Mouse (Mus musculus) forebrain, embryonic 13.5 days (tissue): ENCODE results near the gene Gins2. TPM values are rescaled to one million over a fixed set of nuclear protein-coding genes. Genes with fewer than 3 reads are reported as not detected.

ENCODE experiments used
- ATAC-seq: fragments of 200-750 bp; cut with Nextera tagmentation; 2 replicates; pipeline ENCODE4 v1.8.0; 2017
- H3K27ac ChIP-seq: fragments of 300-500 bp; sonication (generic); 2 replicates; pipeline ENCODE4 v1.5.1; 2015; ENCODE audit warnings: inconsistent platforms, mild to moderate bottlenecking, moderate library complexity
- H3K27me3 ChIP-seq: fragments of 300-500 bp; sonication (generic); 2 replicates; pipeline ENCODE4 v1.6.1; 2015; ENCODE audit warnings: mild to moderate bottlenecking, inconsistent platforms
- H3K36me3 ChIP-seq: fragments of 300-500 bp; sonication (generic); 2 replicates; pipeline ENCODE4 v1.6.1; 2015; ENCODE audit warnings: mild to moderate bottlenecking, inconsistent platforms; ENCODE audit not compliant: poor library complexity, severe bottlenecking
- H3K4me1 ChIP-seq: fragments of 300-500 bp; sonication (generic); 2 replicates; pipeline ENCODE4 v1.6.1; 2015; ENCODE audit warnings: inconsistent platforms
- H3K4me2 ChIP-seq: fragments of 300-500 bp; sonication (generic); 2 replicates; pipeline ENCODE4 v1.6.1; 2015; ENCODE audit warnings: inconsistent platforms, mild to moderate bottlenecking, moderate library complexity
- H3K4me3 ChIP-seq: fragments of 300-500 bp; sonication (generic); 2 replicates; pipeline ENCODE4 v1.5.1; 2015; ENCODE audit warnings: mild to moderate bottlenecking, inconsistent platforms
- H3K9ac ChIP-seq: fragments of 300-500 bp; sonication (generic); 2 replicates; pipeline ENCODE4 v1.6.1; 2015; ENCODE audit warnings: mild to moderate bottlenecking, inconsistent platforms
- H3K9me3 ChIP-seq: fragments of 300-500 bp; sonication (generic); replicated peaks from 2 replicates; pipeline ENCODE4 v1.6.1; 2016; ENCODE audit warnings: inconsistent platforms
- WGBS: fragments of 180-500 bp; shearing (Covaris S2); methylation state at CpG from one replicate; pipeline ENCODE4 v1.1.7; 2015; 5-methylcytosine and 5-hydroxymethylcytosine counted together
- polyA plus RNA-seq: library from polyadenylated mRNA; unstranded; fragments of >200 nt; fragmentation: Nextera tagmentation; extraction: Ambion mirVana; gene quantifications from 2 replicates; pipeline ENCODE4 v1.2.1, GENCODE M21; 2015

Gene Gins2
- polyA plus RNA-seq, 1 experiment from 2014 or later = 66.9 TPM

GRCm38 (mm10) chr8:120620441-120620840 lies 31.3 kb upstream of the Gins2 start:
- Histone ChIP-seq H3K27me3 (no peaks in the 10 kb centered on the region), H3K9me3 (no peaks in the 10 kb centered on the region), H3K4me1 (peaks cover 32% of the 10 kb centered on the region), H3K36me3 (no peaks in the 10 kb centered on the region), H3K4me2 (no peak overlapping the region), H3K9ac (no peak overlapping the region), H3K27ac (no peak overlapping the region), H3K4me3 (no peak overlapping the region)
- no peak for ATAC-seq
- WGBS = 61% methylated on average over 7 of the region's 7 CpGs

DNA sequence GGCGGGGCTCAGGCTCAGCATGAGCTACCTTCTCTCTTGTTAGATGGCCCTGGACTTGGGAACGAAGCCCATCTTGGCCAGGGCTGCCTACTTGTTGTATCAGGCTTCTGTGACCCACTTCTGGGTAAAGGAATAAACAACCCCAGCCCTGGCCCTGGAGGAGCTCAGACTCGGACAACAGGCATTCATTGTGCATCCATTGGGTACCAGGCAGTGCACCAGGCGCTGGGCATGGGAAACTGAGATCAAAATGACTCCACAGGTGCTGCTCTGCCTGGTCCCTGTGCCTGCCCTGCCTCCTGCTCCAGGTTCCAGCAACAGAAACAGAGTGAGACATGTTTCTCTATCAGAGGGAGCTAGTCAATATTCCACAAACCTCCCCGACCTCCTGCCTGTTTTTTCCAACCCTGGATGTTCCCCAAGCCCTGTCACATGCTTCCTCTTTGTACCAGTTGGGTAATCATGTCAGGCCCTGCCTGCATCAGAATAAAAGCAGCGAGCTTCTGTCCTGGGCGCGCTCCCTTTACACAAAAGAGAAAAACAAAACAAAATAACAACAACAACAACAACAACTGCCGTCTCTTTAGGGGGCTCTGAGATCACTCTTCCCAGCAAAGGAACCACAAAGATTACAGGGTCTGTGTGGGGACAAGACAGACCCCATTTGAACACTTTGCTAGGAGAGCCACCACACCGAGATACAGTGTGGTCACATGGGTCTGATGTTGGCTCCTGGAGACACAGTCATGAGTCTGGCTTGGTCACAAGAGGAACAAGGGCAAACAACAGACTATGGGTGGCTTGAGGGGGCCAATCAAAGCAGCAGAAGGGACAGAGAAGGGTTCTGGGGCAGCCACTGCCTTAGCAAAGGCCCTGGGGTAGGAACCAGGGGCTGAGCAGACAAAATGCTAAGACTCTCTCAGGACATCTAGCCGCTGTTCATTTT lies 30.4 kb upstream of the Gins2 start:
- no peak overlapping the region for H3K9ac ChIP-seq
- no peak for ATAC-seq
- peaks cover 32% of the 10 kb centered on the region for H3K4me1 ChIP-seq
- WGBS = 67% methylated on average over 11 of the region's 11 CpGs
- no peaks in the 10 kb centered on the region for H3K27me3 ChIP-seq
- H3K9me3 ChIP-seq = no peaks in the 10 kb centered on the region
- H3K27ac ChIP-seq = no peak overlapping the region
- no peak overlapping the region for H3K4me2 ChIP-seq
- no peaks in the 10 kb centered on the region for H3K36me3 ChIP-seq
- no peak overlapping the region for H3K4me3 ChIP-seq

DNA sequence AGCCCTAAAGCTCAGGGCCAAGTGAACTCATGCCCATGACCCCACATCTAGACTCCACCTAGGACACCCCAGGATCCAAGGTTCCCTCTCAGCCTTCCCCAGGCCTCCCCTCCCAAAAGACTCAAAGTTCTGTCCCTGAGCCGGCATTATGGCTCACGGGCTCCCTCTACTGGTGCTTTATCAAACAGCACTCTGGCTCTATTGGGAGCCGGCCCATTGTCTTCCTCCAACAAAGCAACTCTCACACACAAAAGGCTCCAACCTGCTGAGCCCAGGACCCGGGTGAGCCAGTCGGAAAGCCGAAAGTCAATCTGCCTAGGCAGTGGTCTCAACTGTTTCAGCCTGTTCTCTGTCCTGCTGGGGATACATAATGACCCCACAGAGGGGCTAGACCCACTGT lies 29.0 kb upstream of the Gins2 start:
- H3K4me2 ChIP-seq = 0 out of 2 replicates have a peak overlapping the region, but pooled peaks have one; percentile 18

GRCm38 (mm10) chr8:120616663-120617626 lies 27.8 kb upstream of the Gins2 start:
- no peak overlapping the region for H3K9ac ChIP-seq
- WGBS = 6% methylated on average over 7 of the region's 8 CpGs

More for the DNA sequence above, 29.0 kb upstream of the Gins2 start:
- Histone ChIP-seq H3K27me3 (0 out of 2 replicates have a peak, but pooled peaks cover 6% of the 10 kb centered on the region), H3K4me1 (peaks cover 32% of the 10 kb centered on the region), H3K9ac (peak overlapping the region; percentile 50; the same call in 1 of the 2 replicates), H3K36me3 (no peaks in the 10 kb centered on the region), H3K4me3 (no peak overlapping the region), H3K9me3 (no peaks in the 10 kb centered on the region), H3K27ac (no peak overlapping the region)
- ATAC-seq = peak; percentile 57
- 2% methylated on average over 6 of the region's 6 CpGs for WGBS

GRCm38 (mm10) chr8:120614491-120614890 lies 25.4 kb upstream of the Gins2 start:
- Histone ChIP-seq H3K36me3 (no peaks in the 10 kb centered on the region), H3K27ac (no peak overlapping the region), H3K9ac (no peak overlapping the region), H3K4me3 (no peak overlapping the region), H3K9me3 (no peaks in the 10 kb centered on the region), H3K4me2 (no peak overlapping the region), H3K4me1 (peaks cover 23% of the 10 kb centered on the region), H3K27me3 (0 out of 2 replicates have a peak, but pooled peaks cover 6% of the 10 kb centered on the region)
- WGBS = 91% methylated on average over 3 of the region's 3 CpGs
- ATAC-seq = no peak

More at GRCm38 (mm10) chr8:120616663-120617626, 27.8 kb upstream of the Gins2 start:
- Histone ChIP-seq H3K36me3 (no peaks in the 10 kb centered on the region), H3K4me3 (no peak overlapping the region), H3K4me1 (peaks cover 31% of the 10 kb centered on the region), H3K27ac (peak overlapping the region; percentile 73), H3K27me3 (0 out of 2 replicates have a peak, but pooled peaks cover 6% of the 10 kb centered on the region), H3K4me2 (no peak overlapping the region), H3K9me3 (no peaks in the 10 kb centered on the region)
- peak; percentile 69; the same call in 1 of the 2 replicates for ATAC-seq

- Histone ChIP-seq H3K9ac (no peak overlapping the region), H3K9me3 (no peaks in the 10 kb centered on the region), H3K36me3 (no peaks in the 10 kb centered on the region), H3K4me1 (no peaks in the 10 kb centered on the region), H3K27ac (no peak overlapping the region), H3K4me3 (no peak overlapping the region), H3K4me2 (no peak overlapping the region), H3K27me3 (0 out of 2 replicates have a peak, but pooled peaks cover 6% of the 10 kb centered on the region)
- ATAC-seq = no peak
- 85% methylated on average over 6 of the region's 6 CpGs for WGBS
These were observed 21.7 kb upstream of the Gins2 start for GRCm38 (mm10) chr8:120610824-120611223.

- peak; percentile 74 for ATAC-seq
- Histone ChIP-seq H3K27me3 (no peaks in the 10 kb centered on the region), H3K36me3 (no peaks in the 10 kb centered on the region)
These were observed 18.8 kb upstream of the Gins2 start for GRCm38 (mm10) chr8:120607885-120608284.

GRCm38 (mm10) chr8:120607460-120607859 lies 18.4 kb upstream of the Gins2 start:
- WGBS = 80% methylated on average over 9 of the region's 9 CpGs
- no peak overlapping the region for H3K4me2 ChIP-seq
- H3K4me3 ChIP-seq = no peak overlapping the region
- peaks cover 6% of the 10 kb centered on the region for H3K4me1 ChIP-seq
- no peak overlapping the region for H3K9ac ChIP-seq
- peak; percentile 39 for ATAC-seq
- H3K36me3 ChIP-seq = no peaks in the 10 kb centered on the region
- no peaks in the 10 kb centered on the region for H3K9me3 ChIP-seq
- H3K27me3 ChIP-seq = no peaks in the 10 kb centered on the region
- H3K27ac ChIP-seq = no peak overlapping the region

More at GRCm38 (mm10) chr8:120607885-120608284, 18.8 kb upstream of the Gins2 start:
- Histone ChIP-seq H3K9ac (no peak overlapping the region), H3K4me3 (no peak overlapping the region), H3K4me1 (peaks cover 2% of the 10 kb centered on the region), H3K9me3 (no peaks in the 10 kb centered on the region), H3K4me2 (no peak overlapping the region), H3K27ac (no peak overlapping the region)
- 16% methylated on average over 7 of the region's 7 CpGs for WGBS

- no peak overlapping the region for H3K4me3 ChIP-seq
- no peaks in the 10 kb centered on the region for H3K27me3 ChIP-seq
- H3K4me1 ChIP-seq = peaks cover 22% of the 10 kb centered on the region
- H3K4me2 ChIP-seq = no peak overlapping the region
- H3K9ac ChIP-seq = 0 out of 2 replicates have a peak overlapping the region, but pooled peaks have one; percentile 8
- H3K27ac ChIP-seq = peak overlapping the region; percentile 48; the same call in 1 of the 2 replicates
- 30% methylated on average over 6 of the region's 6 CpGs for WGBS
- ATAC-seq = peak; percentile 41; the same call in 1 of the 2 replicates
- no peaks in the 10 kb centered on the region for H3K9me3 ChIP-seq
- H3K36me3 ChIP-seq = no peaks in the 10 kb centered on the region
These were observed 13.6 kb upstream of the Gins2 start for GRCm38 (mm10) chr8:120602672-120603071.

GRCm38 (mm10) chr8:120599504-120599903 lies 10.4 kb upstream of the Gins2 start:
- 51% methylated on average over 7 of the region's 7 CpGs for WGBS
- H3K27ac ChIP-seq = peak overlapping the region; percentile 78; the same call in 1 of the 2 replicates

GRCm38 (mm10) chr8:120598579-120598978 lies 9.5 kb upstream of the Gins2 start:
- no peak overlapping the region for H3K9ac ChIP-seq
- H3K4me2 ChIP-seq = peak overlapping the region; percentile 5; the same call in 1 of the 2 replicates
- peak; percentile 89 for ATAC-seq
- H3K27ac ChIP-seq = peak overlapping the region; percentile 78
- no peaks in the 10 kb centered on the region for H3K36me3 ChIP-seq
- H3K4me1 ChIP-seq = peaks cover 22% of the 10 kb centered on the region
- no peak overlapping the region for H3K4me3 ChIP-seq
- H3K27me3 ChIP-seq = no peaks in the 10 kb centered on the region
- no peaks in the 10 kb centered on the region for H3K9me3 ChIP-seq
- WGBS = 31% methylated on average over 24 of the region's 24 CpGs

More at GRCm38 (mm10) chr8:120599504-120599903, 10.4 kb upstream of the Gins2 start:
- H3K4me3 ChIP-seq = no peak overlapping the region
- no peaks in the 10 kb centered on the region for H3K27me3 ChIP-seq
- H3K36me3 ChIP-seq = no peaks in the 10 kb centered on the region
- H3K9me3 ChIP-seq = no peaks in the 10 kb centered on the region
- ATAC-seq = no peak
- peaks cover 22% of the 10 kb centered on the region for H3K4me1 ChIP-seq
- H3K4me2 ChIP-seq = no peak overlapping the region
- H3K9ac ChIP-seq = no peak overlapping the region
